Mouse (Mus musculus): ENCODE data around the gene Rbms3.

- TF ChIP-seq CTCF (IDR thresholded peaks at IDR 0.05; ENCODE audit: extremely low read depth, insufficient read depth, low read length) (no peak), POLR2A (IDR thresholded peaks at IDR 0.05; ENCODE audit: extremely low read depth, insufficient read depth, low read length) (no peak)
These were observed 424.3 kb downstream of the Rbms3 start for GRCm38 (mm10) chr9:117205395-117205794.

All from cortical plate, adult 2 months (tissue).